Mouse (Mus musculus) CH12.LX (cell line): Measurements from ENCODE around the gene Podn.

Source experiments
- CTCF ChIP-seq, 2 experiments: IDR thresholded peaks in 1 of 2; conservative IDR thresholded peaks in 1 of 2; 2 replicates each; pipeline ENCODE4 v1.5.1; 2011 to 2012; ENCODE audit warnings: low read depth in 2 of 2, low read length in 2 of 2, improper control_type of control experiment in 1 of 2, inconsistent platforms in 1 of 2, mild to moderate bottlenecking in 1 of 2, moderate library complexity in 1 of 2
- EP300 ChIP-seq: IDR thresholded peaks from 2 replicates; pipeline ENCODE4 v1.6.1; 2011; ENCODE audit warnings: low read length, improper control_type of control experiment
- IRF4 ChIP-seq: IDR thresholded peaks from 2 replicates; pipeline ENCODE4 v1.6.1; 2014; ENCODE audit warnings: low read depth, mild to moderate bottlenecking, inconsistent platforms, low read length, improper control_type of control experiment
- JUND ChIP-seq: conservative IDR thresholded peaks from 2 replicates; pipeline ENCODE4 v1.6.1; 2011; ENCODE audit warnings: low read depth, low read length, improper control_type of control experiment
- MXI1 ChIP-seq: IDR thresholded peaks from 2 replicates; pipeline ENCODE4 v1.6.1; 2011; ENCODE audit warnings: mild to moderate bottlenecking, low read depth, low read length, improper control_type of control experiment
- POLR2A ChIP-seq: IDR thresholded peaks from 2 replicates; pipeline ENCODE4 v1.6.1; 2011; ENCODE audit warnings: low read depth, mild to moderate bottlenecking, improper control_type of control experiment, low read length
- POLR2AphosphoS2 ChIP-seq: IDR thresholded peaks from 2 replicates; pipeline ENCODE4 v1.6.1; 2011; ENCODE audit warnings: low read depth, low read length, improper control_type of control experiment
- SMC3 ChIP-seq: IDR thresholded peaks from 2 replicates; pipeline ENCODE4 v1.6.1; 2011; ENCODE audit warnings: low read depth, low read length, improper control_type of control experiment
- TBP ChIP-seq: conservative IDR thresholded peaks from 2 replicates; pipeline ENCODE4 v1.6.1; 2011; ENCODE audit warnings: low read depth, low read length, improper control_type of control experiment

GRCm38 (mm10) chr4:108005328-108005727 lies 90.9 kb downstream of the Podn start:
- TF ChIP-seq TBP (no peak), JUND (no peak), MXI1 (no peak), POLR2A (no peak), SMC3 (no peak), POLR2AphosphoS2 (no peak), IRF4 (no peak), CTCF (conservative IDR thresholded peaks at IDR 0.05 in 1 of 2, IDR thresholded peaks at IDR 0.05 in 1 of 2; ENCODE audit: low read depth in 2 of 2, low read length in 2 of 2) (no peak), EP300 (no peak)
